Comparison of ENCODE assay signal across 8 mouse cellular contexts in the genomic region with DNA sequence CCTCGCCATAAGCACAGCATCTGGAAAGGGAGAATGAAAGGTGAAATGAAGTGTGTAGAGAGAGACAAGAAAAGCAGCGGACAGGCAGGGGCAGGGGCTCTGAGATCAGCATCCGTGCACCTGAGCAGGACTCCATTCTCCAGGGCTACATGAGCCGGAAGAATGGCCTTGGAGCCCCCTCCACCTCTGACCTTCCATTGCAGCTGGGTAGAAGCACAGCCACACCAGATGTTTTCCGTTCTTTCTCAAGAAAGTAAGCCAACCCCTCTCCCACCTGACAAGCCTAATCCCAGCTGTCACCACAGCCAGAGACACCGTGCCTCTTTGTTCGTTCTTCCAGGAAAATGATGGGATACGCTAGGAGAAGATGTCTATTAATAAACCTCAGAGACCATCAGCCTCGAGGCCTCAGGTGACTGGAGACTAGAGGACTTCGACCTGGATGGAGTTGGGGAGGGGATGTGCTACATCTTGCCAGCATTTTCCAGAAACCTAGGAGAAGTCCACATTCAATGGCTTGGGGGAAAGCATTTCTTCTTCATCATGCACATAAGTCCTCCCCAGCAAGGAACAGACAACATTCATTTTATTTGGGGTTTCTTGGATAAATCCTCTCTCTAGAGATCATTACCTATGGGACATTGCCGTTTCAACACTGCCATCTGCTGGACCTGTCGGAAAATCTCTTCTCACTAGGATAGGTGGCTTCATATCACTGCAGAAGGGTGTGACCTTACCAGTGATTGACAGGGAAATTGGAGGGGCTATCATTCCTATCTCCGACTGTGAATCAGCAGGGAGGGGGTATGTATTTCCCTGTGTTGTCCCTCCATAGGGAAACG.
DNase-seq lines count a peak whose midpoint lies in the region.

No protein-coding gene starts in this region.

- peak; percentile 3 to 9 for DNase-seq in urinary bladder, adult 18-20 months (ENCODE audit: low spot score in 2 of 2)
- no peak for DNase-seq in urinary bladder, postnatal 10 days (ENCODE audit: low spot score)
- peak; percentile 75 to 81 for DNase-seq in cerebellum, postnatal 10 days
- peak; percentile 15 to 47 for DNase-seq in frontal cortex, postnatal 25 days (ENCODE audit: low spot score in 2 of 2)
- DNase-seq in kidney, postnatal 10 days = peak; percentile 74
- DNase-seq in lung, adult 18-20 months = peak; percentile 12 to 37
- DNase-seq in retina, postnatal 7 days (ENCODE audit: low read depth, low spot score) = peak; percentile 25
- no peak for DNase-seq in ovary, postnatal 36 days (ENCODE audit: low spot score)

Comparison
In these comparisons a context has a peak if more than half of its experiments do, and no peak if none do; other contexts are left out.
1. DNase-seq: peak in urinary bladder, adult 18-20 months (2 of 2), cerebellum, postnatal 10 days (2 of 2), frontal cortex, postnatal 25 days (2 of 2), kidney, postnatal 10 days (single experiment), lung, adult 18-20 months (2 of 2) and retina, postnatal 7 days (single experiment); none in urinary bladder, postnatal 10 days (single experiment) and ovary, postnatal 36 days (single experiment).